Mouse (Mus musculus) hindbrain, postnatal 0 days (tissue): Measurements from ENCODE around the gene Fbxw4. TPM values are rescaled to one million over a fixed set of nuclear protein-coding genes. Genes with fewer than 3 reads are reported as not detected.

Experiments used
- ATAC-seq: fragments of 200-750 bp; cut with Nextera tagmentation; 2 replicates; pipeline ENCODE4 v1.8.0; 2017; ENCODE audit warnings: mild to moderate bottlenecking, moderate TSS enrichment, moderate library complexity
- DNase-seq: peaks from one replicate; pipeline ENCODE4 v3.0.0-alpha.2; 2015; ENCODE audit warnings: low spot score
- H3K27ac ChIP-seq: fragments of 300-500 bp; sonication (generic); 2 replicates; pipeline ENCODE4 v1.5.1; 2014; ENCODE audit warnings: mild to moderate bottlenecking
- H3K27me3 ChIP-seq: fragments of 300-500 bp; sonication (generic); 2 replicates; pipeline ENCODE4 v1.6.1; 2014; ENCODE audit warnings: low read length, mixed read lengths; ENCODE audit not compliant: insufficient read depth
- H3K36me3 ChIP-seq: fragments of 300-500 bp; sonication (generic); 2 replicates; pipeline ENCODE4 v1.6.1; 2014; ENCODE audit warnings: low read length, mixed read lengths; ENCODE audit not compliant: insufficient read depth
- H3K4me1 ChIP-seq: fragments of 300-500 bp; sonication (generic); 2 replicates; pipeline ENCODE4 v1.6.1; 2014; ENCODE audit warnings: antibody characterized with exemption, low read length, mixed read lengths; ENCODE audit not compliant: insufficient read depth
- H3K4me2 ChIP-seq: fragments of 300-500 bp; sonication (generic); 2 replicates; pipeline ENCODE4 v1.6.1; 2014; ENCODE audit warnings: low read depth, mild to moderate bottlenecking, low read length, moderate library complexity, mixed read lengths
- H3K4me3 ChIP-seq: fragments of 300-500 bp; sonication (generic); 2 replicates; pipeline ENCODE4 v1.5.1; 2014; ENCODE audit warnings: low read length
- H3K9ac ChIP-seq: fragments of 300-500 bp; sonication (generic); replicated peaks from 2 replicates; pipeline ENCODE4 v1.6.1; 2014; ENCODE audit warnings: mild to moderate bottlenecking, low read length, moderate library complexity, mixed read lengths
- H3K9me3 ChIP-seq: fragments of 300-500 bp; sonication (generic); 2 replicates; pipeline ENCODE4 v1.6.1; 2016; ENCODE audit warnings: low read length, mixed read lengths
- CTCF ChIP-seq: IDR thresholded peaks from 2 replicates; pipeline ENCODE4 v1.5.1; 2016; ENCODE audit warnings: antibody characterized with exemption, control low read depth, low read depth
- WGBS: fragments of 180-500 bp; shearing (Covaris S2); extraction: QIAGEN DNeasy Blood & Tissue Kit; methylation state at CpG from one replicate; pipeline ENCODE4 v1.1.7; 2014; 5-methylcytosine and 5-hydroxymethylcytosine counted together
- polyA plus RNA-seq: library from polyadenylated mRNA; unstranded; fragments of >200 nt; fragmentation: Nextera tagmentation; extraction: Ambion mirVana; gene quantifications from 2 replicates; pipeline ENCODE4 v1.2.1, GENCODE M21; 2015
- total RNA-seq: library from RNA; depleted of rRNA; stranded (reverse); fragments of >200 nt; gene quantifications from 2 replicates; pipeline ENCODE4 v1.2.3, GENCODE M21; 2014

Gene Fbxw4
- total and polyA plus RNA-seq, 2 experiments from 2014 or later: 5.3 to 65.3 TPM

- no peaks in the 10 kb centered on the region for H3K9me3 ChIP-seq
- no peak overlapping the region for H3K4me3 ChIP-seq
- no peaks in the 10 kb centered on the region for H3K27me3 ChIP-seq
- WGBS: 86% methylated on average over 6 of the region's 6 CpGs
- H3K4me1 ChIP-seq: peaks cover 4% of the 10 kb centered on the region; the same call in 1 of the 2 replicates
- DNase-seq (peak; percentile 6), ATAC-seq (no peak)
- H3K36me3 ChIP-seq: peaks cover 11% of the 10 kb centered on the region; the same call in 1 of the 2 replicates
- no peak overlapping the region for H3K27ac ChIP-seq
- TF ChIP-seq CTCF: no peak
- H3K9ac ChIP-seq: no peak overlapping the region
- no peak overlapping the region for H3K4me2 ChIP-seq
Observed at GRCm38 (mm10) chr19:45595481-45595880, 64.6 kb downstream of the Fbxw4 start.

GRCm38 (mm10) chr19:45594079-45594478 is 66.0 kb downstream of the Fbxw4 start:
- H3K4me1 ChIP-seq: peaks cover 4% of the 10 kb centered on the region; the same call in 1 of the 2 replicates
- ATAC-seq (no peak), DNase-seq (no peak)
- H3K4me2 ChIP-seq: no peak overlapping the region
- no peaks in the 10 kb centered on the region for H3K27me3 ChIP-seq
- H3K9me3 ChIP-seq: no peaks in the 10 kb centered on the region
- TF ChIP-seq CTCF: no peak
- peaks cover 5% of the 10 kb centered on the region; the same call in 1 of the 2 replicates for H3K36me3 ChIP-seq
- no peak overlapping the region for H3K27ac ChIP-seq
- no peak overlapping the region for H3K4me3 ChIP-seq
- H3K9ac ChIP-seq: no peak overlapping the region
- 94% methylated on average over 7 of the region's 7 CpGs for WGBS

GRCm38 (mm10) chr19:45592916-45593315 is 67.2 kb downstream of the Fbxw4 start:
- Histone ChIP-seq H3K4me3 (no peak overlapping the region), H3K27me3 (no peaks in the 10 kb centered on the region), H3K36me3 (peaks cover 5% of the 10 kb centered on the region; the same call in 1 of the 2 replicates), H3K9ac (no peak overlapping the region), H3K4me2 (no peak overlapping the region), H3K9me3 (no peaks in the 10 kb centered on the region), H3K27ac (no peak overlapping the region), H3K4me1 (peaks cover 4% of the 10 kb centered on the region; the same call in 1 of the 2 replicates)
- 66% methylated on average over 9 of the region's 9 CpGs for WGBS
- ATAC-seq (no peak; the same call in 1 of the 2 replicates), DNase-seq (no peak)
- no peak for TF ChIP-seq CTCF

GRCm38 (mm10) chr19:45591704-45592103 is 68.4 kb downstream of the Fbxw4 start:
- Histone ChIP-seq H3K36me3 (peaks cover 5% of the 10 kb centered on the region; the same call in 1 of the 2 replicates), H3K9me3 (no peaks in the 10 kb centered on the region), H3K9ac (no peak overlapping the region), H3K27ac (no peak overlapping the region), H3K27me3 (no peaks in the 10 kb centered on the region), H3K4me3 (no peak overlapping the region), H3K4me2 (no peak overlapping the region), H3K4me1 (peaks cover 4% of the 10 kb centered on the region; the same call in 1 of the 2 replicates)
- WGBS: 71% methylated on average over 7 of the region's 7 CpGs
- DNase-seq (peak; percentile 52), ATAC-seq (no peak)
- no peak for TF ChIP-seq CTCF

- Histone ChIP-seq H3K36me3 (peaks cover 5% of the 10 kb centered on the region; the same call in 1 of the 2 replicates), H3K4me1 (no peaks in the 10 kb centered on the region), H3K27ac (no peak overlapping the region), H3K9ac (no peak overlapping the region), H3K4me2 (no peak overlapping the region), H3K27me3 (no peaks in the 10 kb centered on the region), H3K9me3 (no peaks in the 10 kb centered on the region), H3K4me3 (no peak overlapping the region)
- no peak for TF ChIP-seq CTCF
- WGBS: 85% methylated on average over 6 of the region's 6 CpGs
- ATAC-seq (no peak), DNase-seq (no peak)
Observed at GRCm38 (mm10) chr19:45589761-45590160, 70.4 kb downstream of the Fbxw4 start.

GRCm38 (mm10) chr19:45587509-45588292 is 72.4 kb downstream of the Fbxw4 start:
- no peak overlapping the region for H3K27ac ChIP-seq
- no peaks in the 10 kb centered on the region for H3K4me1 ChIP-seq
- H3K4me2 ChIP-seq: no peak overlapping the region
- TF ChIP-seq CTCF: no peak
- ATAC-seq (no peak), DNase-seq (no peak)
- peaks cover 5% of the 10 kb centered on the region; the same call in 1 of the 2 replicates for H3K36me3 ChIP-seq
- no peaks in the 10 kb centered on the region for H3K9me3 ChIP-seq
- no peak overlapping the region for H3K4me3 ChIP-seq
- H3K27me3 ChIP-seq: no peaks in the 10 kb centered on the region
- no peak overlapping the region for H3K9ac ChIP-seq
- WGBS: 85% methylated on average over 6 of the region's 6 CpGs

GRCm38 (mm10) chr19:45586850-45587249 is 73.3 kb downstream of the Fbxw4 start:
- Histone ChIP-seq H3K4me3 (no peak overlapping the region), H3K9ac (no peak overlapping the region), H3K4me2 (no peak overlapping the region), H3K27ac (no peak overlapping the region), H3K36me3 (peaks cover 5% of the 10 kb centered on the region; the same call in 1 of the 2 replicates), H3K4me1 (no peaks in the 10 kb centered on the region), H3K9me3 (no peaks in the 10 kb centered on the region), H3K27me3 (no peaks in the 10 kb centered on the region)
- ATAC-seq: no peak
- DNase-seq: no peak
- no peak for TF ChIP-seq CTCF
- 62% methylated on average over 3 of the region's 3 CpGs for WGBS
